8 mouse cellular contexts compared by ENCODE assay signal in genomic region chr6:85069023-85069985, GRCm38 (mm10). TPM values are rescaled to one million over a fixed set of nuclear protein-coding genes. Genes with fewer than 3 reads are reported as not detected.
A peak's percentile ranks its signal among the peaks of the same experiment; 100 is the strongest.
DNase-seq lines count a peak whose midpoint lies in the region; ATAC-seq and TF ChIP-seq lines count a peak whose summit lies in the region.

Gene Exoc6b, minus strand, starts transcription at chr6:85069513.

- peak within 1 kb of the TSS; percentile 70 for H3K4me2 ChIP-seq in forebrain, embryonic 11.5 days (ENCODE audit: low read depth, low read length, severe bottlenecking)
- H3K4me2 ChIP-seq in heart, embryonic 16.5 days (ENCODE audit: low read depth, low read length), result peak within 1 kb of the TSS; percentile 78
- peak within 1 kb of the TSS; percentile 67 for H3K4me2 ChIP-seq in liver, embryonic 16.5 days (ENCODE audit: low read depth, low read length)
- peak within 1 kb of the TSS; percentile 75 for H3K4me2 ChIP-seq in neural tube, embryonic 13.5 days

- peak within 1 kb of the TSS; percentile 87 for H3K4me3 ChIP-seq in forebrain, embryonic 11.5 days (ENCODE audit: low read depth, low read length)
- H3K4me3 ChIP-seq in heart, embryonic 16.5 days (ENCODE audit: low read length), result peak within 1 kb of the TSS; percentile 68
- H3K4me3 ChIP-seq in liver, embryonic 16.5 days (ENCODE audit: low read depth, low read length), result peak within 1 kb of the TSS; percentile 74
- H3K4me3 ChIP-seq in neural tube, embryonic 13.5 days, result peak within 1 kb of the TSS; percentile 95
- peak within 1 kb of the TSS; percentile 85 for H3K4me3 ChIP-seq in testis, adult 2 months (ENCODE audit: control insufficient read depth, low read depth, low read length)

- no peak for TF ChIP-seq CTCF in testis, adult 2 months (IDR thresholded peaks at IDR 0.05; ENCODE audit: control insufficient read depth, insufficient read depth, insufficient replicate concordance, low read depth, low read length)

- peak; percentile 89 for TF ChIP-seq POLR2A in testis, adult 2 months (IDR thresholded peaks at IDR 0.05; ENCODE audit: control insufficient read depth, low read depth, low read length)

- under 1% methylated on average over 62 of the region's 63 CpGs for WGBS in forebrain, embryonic 11.5 days
- under 1% methylated on average over 63 of the region's 63 CpGs for WGBS in heart, embryonic 16.5 days
- under 1% methylated on average over 61 of the region's 63 CpGs for WGBS in liver, embryonic 16.5 days (ENCODE audit: insufficient replicate concordance)
- WGBS in neural tube, embryonic 13.5 days, result under 1% methylated on average over 63 of the region's 63 CpGs

- H3K9ac ChIP-seq in forebrain, embryonic 11.5 days (ENCODE audit: low read length), result peak within 1 kb of the TSS; percentile 87
- H3K9ac ChIP-seq in heart, embryonic 16.5 days (ENCODE audit: low read length), result peak within 1 kb of the TSS; percentile 78
- peak within 1 kb of the TSS; percentile 66 for H3K9ac ChIP-seq in liver, embryonic 16.5 days (ENCODE audit: low read depth, low read length)
- H3K9ac ChIP-seq in neural tube, embryonic 13.5 days, result peak within 1 kb of the TSS; percentile 94

- peaks cover 6% of the 10 kb centered on the region; the same call in 1 of the 2 replicates for H3K4me1 ChIP-seq in forebrain, embryonic 11.5 days (replicated peaks; ENCODE audit: control insufficient read depth, insufficient read depth, low read length)
- H3K4me1 ChIP-seq in heart, embryonic 16.5 days (ENCODE audit: control insufficient read depth, insufficient read depth, low read length), result peaks cover 5% of the 10 kb centered on the region
- peaks cover 7% of the 10 kb centered on the region for H3K4me1 ChIP-seq in liver, embryonic 16.5 days (ENCODE audit: control insufficient read depth, low read depth, low read length)
- H3K4me1 ChIP-seq in neural tube, embryonic 13.5 days (replicated peaks), result peaks cover 29% of the 10 kb centered on the region
- H3K4me1 ChIP-seq in testis, adult 2 months (ENCODE audit: control insufficient read depth, insufficient read depth, low read length), result peaks cover 5% of the 10 kb centered on the region

- peak; percentile 95 for ATAC-seq in forebrain, embryonic 11.5 days (replicated peaks; ENCODE audit: low FRiP score)
- ATAC-seq in heart, embryonic 16.5 days (replicated peaks; ENCODE audit: extremely low read depth, insufficient read depth, low FRiP score), result peak; percentile 93
- peak; percentile 91 for ATAC-seq in liver, embryonic 16.5 days (ENCODE audit: low read depth)
- peak; percentile 96 for ATAC-seq in neural tube, embryonic 13.5 days (ENCODE audit: low read depth)

- no peaks in the 10 kb centered on the region for H3K9me3 ChIP-seq in forebrain, embryonic 11.5 days (ENCODE audit: control insufficient read depth, low read length)
- H3K9me3 ChIP-seq in heart, embryonic 16.5 days (replicated peaks; ENCODE audit: control insufficient read depth, low read length), result no peaks in the 10 kb centered on the region
- H3K9me3 ChIP-seq in liver, embryonic 16.5 days (replicated peaks; ENCODE audit: control insufficient read depth, low read length), result no peaks in the 10 kb centered on the region
- no peaks in the 10 kb centered on the region for H3K9me3 ChIP-seq in neural tube, embryonic 13.5 days

- H3K36me3 ChIP-seq in forebrain, embryonic 11.5 days (ENCODE audit: control insufficient read depth, insufficient read depth, low read length), result no peaks in the 10 kb centered on the region
- no peaks in the 10 kb centered on the region for H3K36me3 ChIP-seq in heart, embryonic 16.5 days (ENCODE audit: control insufficient read depth, insufficient read depth)
- no peaks in the 10 kb centered on the region for H3K36me3 ChIP-seq in liver, embryonic 16.5 days (ENCODE audit: control insufficient read depth, insufficient read depth)
- no peaks in the 10 kb centered on the region for H3K36me3 ChIP-seq in neural tube, embryonic 13.5 days
- H3K36me3 ChIP-seq in testis, adult 2 months (ENCODE audit: control insufficient read depth, insufficient read depth, low read length), result no peaks in the 10 kb centered on the region

- no peaks in the 10 kb centered on the region for H3K27me3 ChIP-seq in forebrain, embryonic 11.5 days (ENCODE audit: control insufficient read depth, insufficient read depth, low read length)
- H3K27me3 ChIP-seq in heart, embryonic 16.5 days (ENCODE audit: control insufficient read depth, insufficient read depth, low read length), result no peaks in the 10 kb centered on the region
- peaks cover 8% of the 10 kb centered on the region for H3K27me3 ChIP-seq in liver, embryonic 16.5 days (ENCODE audit: control insufficient read depth, insufficient read depth, low read depth, low read length)
- no peaks in the 10 kb centered on the region for H3K27me3 ChIP-seq in neural tube, embryonic 13.5 days
- H3K27me3 ChIP-seq in testis, adult 2 months (ENCODE audit: control insufficient read depth, insufficient read depth, low read length), result no peaks in the 10 kb centered on the region

- no peak within 1 kb of the TSS for H3K27ac ChIP-seq in forebrain, embryonic 11.5 days (ENCODE audit: low read depth, low read length)
- H3K27ac ChIP-seq in heart, embryonic 16.5 days (ENCODE audit: low read length), result peak within 1 kb of the TSS; percentile 74
- H3K27ac ChIP-seq in liver, embryonic 16.5 days (ENCODE audit: low read length), result peak within 1 kb of the TSS; percentile 32
- peak within 1 kb of the TSS; percentile 92 for H3K27ac ChIP-seq in neural tube, embryonic 13.5 days (replicated peaks)
- peak within 1 kb of the TSS; percentile 80 for H3K27ac ChIP-seq in testis, adult 2 months (ENCODE audit: control insufficient read depth, insufficient read depth, low read depth, low read length)

- peak; percentile 64 to 78 for DNase-seq in CD8-positive naive resting alpha-beta T cell, adult 2 months (ENCODE audit: low read depth in 2 of 2, low spot score in 2 of 2)
- peak; percentile 56 for DNase-seq in c-Kit-positive CD71-negative TER-119-negative erythroid progenitor cells, embryonic 14.5 days (ENCODE audit: low read depth)
- DNase-seq in forebrain, embryonic 11.5 days (ENCODE audit: low spot score), result peak; percentile 90
- DNase-seq in kidney, postnatal 4 days, result peak; percentile 90 to 93

RNA-seq across cellular contexts. Expression of gene Exoc6b, which starts in this region (rescaled TPM):
- 34.4 and 34.8 TPM in 2 replicates for polyA plus RNA-seq in forebrain, embryonic 11.5 days (2014; fragmentation: Nextera tagmentation; extraction: Ambion mirVana)
- 16.2 and 17.6 TPM in 2 replicates for polyA plus RNA-seq in heart, embryonic 16.5 days (2015; fragmentation: Nextera tagmentation; extraction: Ambion mirVana)
- 3.6 TPM in 2 replicates for polyA plus RNA-seq in liver, embryonic 16.5 days (2015; fragmentation: Nextera tagmentation; extraction: Ambion mirVana)
- polyA plus RNA-seq in neural tube, embryonic 13.5 days (2015; fragmentation: Nextera tagmentation; extraction: Ambion mirVana), result 41.4 and 46.8 TPM in 2 replicates
- polyA plus RNA-seq in testis, adult 2 months (2012; rRNA removed), result 7.2 and 7.8 TPM in 2 replicates
